Comparison of ENCODE assay signal across 8 mouse cellular contexts in the genomic region with DNA sequence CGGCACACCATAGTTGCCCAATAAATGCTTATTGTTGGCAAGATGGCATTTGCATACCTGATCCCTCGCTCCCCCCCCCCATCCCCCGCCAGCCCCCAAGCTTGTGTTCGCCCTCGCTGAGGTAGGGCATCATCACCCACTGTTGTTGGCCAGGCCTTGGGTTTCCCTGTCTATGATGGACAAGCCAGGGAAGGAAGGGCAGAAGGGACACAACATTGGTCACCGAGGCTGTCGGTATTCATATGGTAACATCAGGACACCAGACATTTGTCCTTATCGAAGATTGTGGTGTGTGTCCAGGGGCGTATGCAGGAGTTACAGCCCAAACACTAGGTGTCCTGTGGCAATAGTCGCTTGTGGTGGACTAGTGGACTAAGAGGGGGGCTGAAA. TPM values are rescaled to one million over a fixed set of nuclear protein-coding genes. Genes with fewer than 3 reads are reported as not detected.
DNase-seq lines count a peak whose midpoint lies in the region; ATAC-seq and TF ChIP-seq lines count a peak whose summit lies in the region.

No protein-coding gene starts in this region.

- H3K27me3 ChIP-seq in kidney, embryonic 16.5 days (ENCODE audit: insufficient read depth, low read length), result no peaks in the 10 kb centered on the region
- no peaks in the 10 kb centered on the region for H3K27me3 ChIP-seq in midbrain, postnatal 0 days (ENCODE audit: insufficient read depth, low read length)

- peak; percentile 17; the same call in 1 of the 2 replicates for ATAC-seq in kidney, embryonic 16.5 days (ENCODE audit: low FRiP score, low TSS enrichment)
- ATAC-seq in inflammation-experienced regulatory T-cells, adult 6 months, result peak; percentile 2
- ATAC-seq in midbrain, postnatal 0 days (ENCODE audit: low FRiP score), result peak; percentile 35

- H3K27ac ChIP-seq in kidney, embryonic 16.5 days (ENCODE audit: low read length), result peak overlapping the region; percentile 93
- peak overlapping the region; percentile 78; the same call in 1 of the 2 replicates for H3K27ac ChIP-seq in brown adipose tissue, adult 24 weeks (replicated peaks; ENCODE audit: low read depth, low read length)
- peak overlapping the region; percentile 97 for H3K27ac ChIP-seq in midbrain, postnatal 0 days (ENCODE audit: low read depth, low read length)

- H3K4me1 ChIP-seq in kidney, embryonic 16.5 days (ENCODE audit: insufficient read depth, low read length), result peaks cover 18% of the 10 kb centered on the region
- peaks cover 6% of the 10 kb centered on the region; the same call in 1 of the 2 replicates for H3K4me1 ChIP-seq in brown adipose tissue, adult 24 weeks (ENCODE audit: control insufficient read depth, insufficient read depth, insufficient read length, low read length)
- peaks cover 8% of the 10 kb centered on the region for H3K4me1 ChIP-seq in midbrain, postnatal 0 days (ENCODE audit: insufficient read depth, low read length)

- WGBS in kidney, embryonic 16.5 days, result 3% methylated on average over 10 of the region's 10 CpGs
- 5% methylated on average over 10 of the region's 10 CpGs for whole genome bisulfite sequencing in midbrain, postnatal 0 days

- no peak for DNase-seq in kidney, postnatal 4 days
- no peak for DNase-seq in midbrain, postnatal 0 days (ENCODE audit: low spot score)
- DNase-seq in embryo, embryonic 10 days (ENCODE audit: low spot score), result no peak
- DNase-seq in layer of hippocampus, adult 11-12 months (ENCODE audit: low spot score), result no peak
- no peak for DNase-seq in frontal cortex, postnatal 25 days (ENCODE audit: low spot score in 2 of 2)

- H3K9me3 ChIP-seq in kidney, embryonic 16.5 days (ENCODE audit: low read length), result no peaks in the 10 kb centered on the region
- no peaks in the 10 kb centered on the region for H3K9me3 ChIP-seq in midbrain, postnatal 0 days (ENCODE audit: low read length)

- H3K4me2 ChIP-seq in kidney, embryonic 16.5 days (replicated peaks; ENCODE audit: low read depth, low read length), result peak overlapping the region; percentile 95
- peak overlapping the region; percentile 84 for H3K4me2 ChIP-seq in midbrain, postnatal 0 days (ENCODE audit: low read depth, low read length, poor library complexity, severe bottlenecking)

- H3K36me3 ChIP-seq in kidney, embryonic 16.5 days (ENCODE audit: insufficient read depth, low read length), result peaks cover 35% of the 10 kb centered on the region
- peaks cover 28% of the 10 kb centered on the region for H3K36me3 ChIP-seq in midbrain, postnatal 0 days (ENCODE audit: insufficient read depth, low read length)

- H3K9ac ChIP-seq in kidney, embryonic 16.5 days (replicated peaks; ENCODE audit: low read length), result peak overlapping the region; percentile 83
- H3K9ac ChIP-seq in midbrain, postnatal 0 days (replicated peaks; ENCODE audit: low read length, poor library complexity, severe bottlenecking), result peak overlapping the region; percentile 61

- TF ChIP-seq CTCF in midbrain, postnatal 0 days (IDR thresholded peaks at IDR 0.05), result no peak

- H3K4me3 ChIP-seq in kidney, embryonic 16.5 days (ENCODE audit: low read length), result peak overlapping the region; percentile 75
- H3K4me3 ChIP-seq in brown adipose tissue, adult 24 weeks (ENCODE audit: insufficient read depth, low read depth, low read length), result peak overlapping the region; percentile 86
- H3K4me3 ChIP-seq in midbrain, postnatal 0 days (ENCODE audit: low read depth, low read length), result peak overlapping the region; percentile 51

RNA-seq across cellular contexts. Expression of gene Ficd, which starts 0.5 kb away (rescaled TPM):
- polyA plus RNA-seq in kidney, embryonic 16.5 days (2015; fragmentation: Nextera tagmentation; extraction: Ambion mirVana), result 6.1 and 7.0 TPM in 2 replicates
- polyA plus RNA-seq in brown adipose tissue, adult 24 weeks (2012; ENCODE audit: insufficient read depth, insufficient read length, missing spikeins), result 4.2 and 4.4 TPM in 2 replicates
- 1 to 10 TPM; 4.4 to 4.9 (median 4.7) TPM for polyA plus RNA-seq in inflammation-experienced regulatory T-cells, adult 6 months (2017; shearing (Covaris generic))
- total RNA-seq in midbrain, postnatal 0 days (2014; rRNA removed), result 11.5 and 15.4 TPM in 2 replicates
- polyA plus RNA-seq in midbrain, postnatal 0 days (2015; fragmentation: Nextera tagmentation; extraction: Ambion mirVana), result 8.7 and 9.0 TPM in 2 replicates

RNA-seq across cellular contexts. Expression of gene 1700069L16Rik, which starts 11.5 kb away (rescaled TPM):
- polyA plus RNA-seq in kidney, embryonic 16.5 days (2015; fragmentation: Nextera tagmentation; extraction: Ambion mirVana), result not detected in 2 replicates
- not detected in 2 replicates for polyA plus RNA-seq in brown adipose tissue, adult 24 weeks (2012; ENCODE audit: insufficient read depth, insufficient read length, missing spikeins)
- polyA plus RNA-seq in inflammation-experienced regulatory T-cells, adult 6 months (2017; shearing (Covaris generic)), result not detected
- total RNA-seq in midbrain, postnatal 0 days (2014; rRNA removed), result not detected in 2 replicates
- not detected in 2 replicates for polyA plus RNA-seq in midbrain, postnatal 0 days (2015; fragmentation: Nextera tagmentation; extraction: Ambion mirVana)

RNA-seq across cellular contexts. Expression of gene Sart3, which starts 36.2 kb away (rescaled TPM):
- polyA plus RNA-seq in kidney, embryonic 16.5 days (2015; fragmentation: Nextera tagmentation; extraction: Ambion mirVana), result 54.8 and 62.4 TPM in 2 replicates
- 5.9 and 11.4 TPM in 2 replicates for polyA plus RNA-seq in brown adipose tissue, adult 24 weeks (2012; ENCODE audit: insufficient read depth, insufficient read length, missing spikeins)
- 10 to 100 TPM; 12.7 to 15.3 (median 13.0) TPM for polyA plus RNA-seq in inflammation-experienced regulatory T-cells, adult 6 months (2017; shearing (Covaris generic))
- 44.7 and 51.1 TPM in 2 replicates for total RNA-seq in midbrain, postnatal 0 days (2014; rRNA removed)
- 24.8 and 26.5 TPM in 2 replicates for polyA plus RNA-seq in midbrain, postnatal 0 days (2015; fragmentation: Nextera tagmentation; extraction: Ambion mirVana)

RNA-seq across cellular contexts. Expression of gene Iscu, which starts 36.4 kb away (rescaled TPM):
- polyA plus RNA-seq in kidney, embryonic 16.5 days (2015; fragmentation: Nextera tagmentation; extraction: Ambion mirVana), result 107 and 110 TPM in 2 replicates
- 426 and 447 TPM in 2 replicates for polyA plus RNA-seq in brown adipose tissue, adult 24 weeks (2012; ENCODE audit: insufficient read depth, insufficient read length, missing spikeins)
- polyA plus RNA-seq in inflammation-experienced regulatory T-cells, adult 6 months (2017; shearing (Covaris generic)), result 10 to 100 TPM in 2 of 3 experiments, 1 to 10 TPM in 1; 5.7 to 45.5 (median 16.1) TPM
- 65.3 and 65.8 TPM in 2 replicates for total RNA-seq in midbrain, postnatal 0 days (2014; rRNA removed)
- 96.9 and 102 TPM in 2 replicates for polyA plus RNA-seq in midbrain, postnatal 0 days (2015; fragmentation: Nextera tagmentation; extraction: Ambion mirVana)
